Mouse (Mus musculus) olfactory bulb, adult 2 months (tissue): ENCODE results near the gene Osgin1. TPM values are rescaled to one million over a fixed set of nuclear protein-coding genes. Genes with fewer than 3 reads are reported as not detected.

Experiments used
- H3K27ac ChIP-seq: fragments of 200-500 bp; 2 replicates; pipeline ENCODE4 v1.5.1; 2012; ENCODE audit warnings: low read depth, low read length; ENCODE audit not compliant: insufficient read depth
- H3K4me1 ChIP-seq: fragments of 200-500 bp; 2 replicates; pipeline ENCODE4 v1.6.1; 2012; ENCODE audit warnings: low read length; ENCODE audit not compliant: control insufficient read depth, insufficient read depth
- H3K4me3 ChIP-seq: fragments of 200-500 bp; 2 replicates; pipeline ENCODE4 v1.5.1; 2012; ENCODE audit warnings: mild to moderate bottlenecking, low read depth, low read length, moderate library complexity; ENCODE audit not compliant: insufficient read depth
- CTCF ChIP-seq: fragments of 200-500 bp; IDR thresholded peaks from 2 replicates; pipeline ENCODE4 v1.5.1; 2012; ENCODE audit warnings: low read depth, mild to moderate bottlenecking, low read length, moderate library complexity; ENCODE audit not compliant: insufficient read depth
- POLR2A ChIP-seq: fragments of 200-500 bp; IDR thresholded peaks from 2 replicates; pipeline ENCODE4 v1.6.1; 2012; ENCODE audit warnings: mild to moderate bottlenecking, low read depth, low read length, moderate library complexity; ENCODE audit not compliant: insufficient read depth
- WGBS: fragments of 180-500 bp; shearing (Covaris S2); methylation state at CpG from one replicate; pipeline ENCODE4 v1.1.7; 2018; 5-methylcytosine and 5-hydroxymethylcytosine counted together
- polyA plus RNA-seq: library from polyadenylated mRNA; stranded (reverse); fragments of >200 nt; gene quantifications from 2 replicates; pipeline ENCODE4 v1.2.4, GENCODE M21; 2012; ENCODE audit warnings: low replicate concordance; ENCODE audit not compliant: missing spikeins, insufficient read depth, insufficient read length

Gene Osgin1
- polyA plus RNA-seq, 1 experiment = not detected

DNA sequence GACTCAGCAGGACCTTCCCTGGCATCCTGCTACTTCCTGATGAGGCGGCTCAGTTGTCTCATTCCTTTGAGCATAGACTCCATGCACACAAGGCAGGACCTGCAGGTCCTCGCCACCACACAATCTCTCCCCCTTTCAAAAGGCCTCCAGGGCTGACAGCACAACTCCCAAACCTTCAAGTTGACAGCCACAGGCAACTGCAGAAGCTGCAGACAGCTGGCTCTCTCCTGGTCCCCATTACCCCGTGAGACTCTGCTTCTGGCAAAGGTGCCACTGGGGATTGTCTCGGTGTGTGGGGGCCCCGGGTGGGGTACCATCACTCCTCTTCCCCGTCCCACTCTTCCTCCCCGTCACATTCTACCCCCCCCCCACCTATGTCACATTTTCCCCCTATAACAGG, 13.6 kb upstream of the Osgin1 start:
- Histone ChIP-seq H3K27ac (no peak overlapping the region), H3K4me3 (no peak overlapping the region), H3K4me1 (peaks cover 40% of the 10 kb centered on the region)
- TF ChIP-seq POLR2A (no peak), CTCF (no peak)
- WGBS = 84% methylated on average over 7 of the region's 7 CpGs

DNA sequence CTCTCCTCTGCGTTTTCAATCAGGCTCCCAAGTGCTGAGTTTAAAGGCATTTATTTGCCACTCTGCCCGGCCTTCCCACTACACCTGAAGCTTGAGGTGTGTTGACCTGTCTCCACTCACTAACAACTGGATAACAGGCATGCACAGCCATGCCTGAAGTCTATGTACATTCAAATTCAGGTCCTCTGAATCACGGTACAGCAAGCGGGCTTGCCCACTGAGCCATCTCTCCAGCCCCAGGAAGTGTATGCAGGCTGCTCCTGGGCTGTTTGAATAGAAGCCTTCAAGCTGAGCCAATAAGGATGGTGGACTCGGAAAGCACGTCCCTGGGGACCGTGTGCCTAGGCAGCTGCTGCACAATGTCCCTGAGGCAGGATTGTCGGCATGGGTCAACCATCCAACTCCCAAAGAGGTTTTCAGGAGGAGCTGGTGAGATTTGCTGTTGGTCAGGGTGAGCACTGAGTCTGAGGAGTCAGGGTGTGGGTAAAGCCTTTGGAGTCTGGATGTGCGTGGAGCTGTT, 12.3 kb upstream of the Osgin1 start:
- Histone ChIP-seq H3K4me3 (no peak overlapping the region), H3K27ac (no peak overlapping the region), H3K4me1 (peaks cover 37% of the 10 kb centered on the region)
- TF ChIP-seq CTCF (no peak), POLR2A (no peak)
- 53% methylated on average over 9 of the region's 9 CpGs for WGBS

DNA sequence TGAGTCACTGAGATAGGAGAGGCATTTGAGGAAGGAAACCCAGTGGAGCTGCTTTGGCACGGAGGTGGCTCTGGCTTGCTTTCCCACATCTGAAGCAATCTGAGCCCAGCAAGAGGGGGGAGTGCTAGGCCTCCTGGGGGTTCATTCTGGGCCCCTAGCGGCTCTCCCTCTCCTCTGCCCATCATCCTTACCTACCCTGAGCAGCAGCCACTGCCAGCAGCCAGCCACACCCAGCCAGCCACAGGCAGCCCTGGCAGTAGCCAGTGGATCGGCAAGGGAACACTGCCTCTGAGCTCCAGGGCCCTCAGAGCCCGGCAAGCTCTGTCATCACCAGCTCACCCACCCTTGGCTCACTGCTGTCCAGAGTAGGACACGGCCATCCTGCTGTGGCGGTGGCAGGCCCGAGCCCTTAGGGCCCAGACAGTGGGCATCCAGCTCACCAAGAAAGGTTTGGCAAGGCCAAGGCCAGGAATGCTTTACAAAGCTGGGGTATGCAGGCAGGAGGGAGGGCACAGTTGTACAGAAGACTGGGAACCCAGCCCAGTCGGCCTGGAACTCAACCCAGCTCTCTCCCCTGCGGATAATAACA, 11.7 kb upstream of the Osgin1 start:
- no peak overlapping the region for H3K27ac ChIP-seq
- 48% methylated on average over 9 of the region's 9 CpGs for WGBS

DNA sequence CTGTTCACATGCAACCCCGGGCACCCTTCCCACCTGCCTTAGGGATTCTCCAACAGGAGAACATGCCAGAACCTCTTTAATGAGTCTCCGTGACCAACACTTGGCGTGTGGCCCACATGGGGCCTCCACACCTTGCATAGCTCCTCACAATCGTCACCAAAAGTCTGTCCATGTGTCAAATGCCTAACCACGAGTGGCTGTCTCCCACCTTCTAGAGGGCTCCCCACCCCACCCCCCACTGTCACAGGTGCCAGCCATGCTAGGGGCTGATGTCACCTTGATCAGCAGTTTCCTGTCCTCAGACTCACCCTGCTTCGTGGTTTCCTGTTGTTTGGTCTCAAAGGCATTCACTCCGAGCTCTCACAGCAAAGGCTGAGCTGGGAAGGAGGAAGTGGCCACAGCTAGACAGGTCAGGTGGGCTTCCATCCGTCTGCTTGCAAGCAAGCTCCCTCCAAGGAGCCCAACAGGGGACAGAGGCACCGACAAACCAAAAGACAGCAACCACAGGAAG, 10.2 kb upstream of the Osgin1 start:
- H3K4me3 ChIP-seq = no peak overlapping the region
- TF ChIP-seq POLR2A (no peak), CTCF (no peak)
- H3K27ac ChIP-seq = no peak overlapping the region
- 71% methylated on average over 9 of the region's 9 CpGs for WGBS
- H3K4me1 ChIP-seq = peaks cover 40% of the 10 kb centered on the region

More for the DNA sequence above, 11.7 kb upstream of the Osgin1 start:
- Histone ChIP-seq H3K4me1 (peaks cover 33% of the 10 kb centered on the region), H3K4me3 (no peak overlapping the region)
- TF ChIP-seq POLR2A (no peak), CTCF (no peak)

DNA sequence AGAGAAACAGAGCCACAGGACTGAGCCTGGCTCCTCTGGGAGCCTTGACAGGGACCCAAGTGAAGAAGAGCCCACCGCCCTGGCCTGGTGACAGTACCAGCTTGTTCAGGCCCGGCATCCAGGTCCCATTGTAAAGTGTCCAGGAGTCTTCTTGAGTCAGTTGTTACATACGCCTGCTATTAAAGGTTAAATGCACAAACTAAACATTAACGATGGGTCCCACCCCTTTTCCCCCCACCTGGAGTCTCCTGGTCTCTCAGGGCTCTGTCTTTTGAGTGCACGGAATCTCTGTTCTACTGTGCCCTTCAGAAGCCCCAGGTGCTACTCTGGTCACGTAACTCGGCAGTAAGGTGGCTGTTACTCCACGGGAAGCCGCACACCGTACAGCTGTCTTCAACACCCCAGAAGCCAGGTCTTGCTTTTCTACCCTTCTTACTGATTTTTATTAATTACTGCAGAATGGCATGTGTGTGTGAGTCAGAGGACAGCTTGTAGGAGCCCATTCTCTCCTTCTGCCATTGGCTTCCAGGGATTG, 9.7 kb upstream of the Osgin1 start:
- H3K4me1 ChIP-seq = peaks cover 40% of the 10 kb centered on the region
- H3K27ac ChIP-seq = no peak overlapping the region
- TF ChIP-seq CTCF (no peak), POLR2A (no peak)
- H3K4me3 ChIP-seq = no peak overlapping the region
- 92% methylated on average over 10 of the region's 10 CpGs for WGBS

DNA sequence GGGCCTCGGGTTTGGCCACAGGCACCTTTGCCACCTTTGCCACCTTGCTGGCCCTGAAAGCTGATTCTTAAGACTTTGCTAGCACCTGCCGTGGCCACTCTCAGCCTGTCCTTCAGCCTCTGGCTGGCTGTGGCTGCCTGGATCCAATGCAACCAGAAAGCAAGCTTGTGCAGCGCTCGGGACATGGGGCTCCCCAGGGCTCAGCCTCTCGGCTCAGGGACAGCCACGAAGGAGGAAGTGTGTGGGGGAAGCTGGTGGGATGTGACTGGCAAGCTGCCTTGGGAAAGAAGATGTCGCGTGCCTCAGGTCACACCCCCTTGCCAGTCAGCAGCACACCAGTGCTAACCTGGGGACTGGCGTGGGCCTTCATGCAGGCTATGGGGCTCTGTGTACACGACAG, 9.2 kb upstream of the Osgin1 start:
- H3K4me1 ChIP-seq = peaks cover 40% of the 10 kb centered on the region
- TF ChIP-seq CTCF = no peak
- TF ChIP-seq POLR2A = no peak
- no peak overlapping the region for H3K4me3 ChIP-seq
- H3K27ac ChIP-seq = no peak overlapping the region
- 80% methylated on average over 10 of the region's 10 CpGs for whole genome bisulfite sequencing

DNA sequence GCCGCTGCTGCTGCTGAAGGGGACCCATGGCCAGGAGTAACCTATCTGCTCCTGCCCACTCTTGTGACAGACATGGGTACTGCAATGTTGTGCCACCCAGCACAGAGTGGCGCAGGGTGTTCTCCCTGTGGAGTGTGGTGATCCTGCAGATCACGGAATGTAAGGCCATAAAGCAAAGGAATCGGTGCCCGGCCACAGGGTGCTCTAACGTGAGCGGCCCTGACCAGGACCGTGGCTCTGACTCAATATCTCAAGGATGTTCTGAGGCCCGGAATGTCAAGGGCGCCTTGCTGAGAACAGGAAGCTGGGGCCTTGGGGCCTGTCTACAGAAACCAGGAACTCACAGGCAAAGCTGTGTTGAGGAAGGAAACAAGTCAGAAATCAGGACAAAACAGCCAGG, 8.4 kb upstream of the Osgin1 start:
- H3K27ac ChIP-seq = no peak overlapping the region
- WGBS = 93% methylated on average over 10 of the region's 10 CpGs
- peaks cover 40% of the 10 kb centered on the region for H3K4me1 ChIP-seq
- H3K4me3 ChIP-seq = no peak overlapping the region
- TF ChIP-seq POLR2A (no peak), CTCF (no peak)

DNA sequence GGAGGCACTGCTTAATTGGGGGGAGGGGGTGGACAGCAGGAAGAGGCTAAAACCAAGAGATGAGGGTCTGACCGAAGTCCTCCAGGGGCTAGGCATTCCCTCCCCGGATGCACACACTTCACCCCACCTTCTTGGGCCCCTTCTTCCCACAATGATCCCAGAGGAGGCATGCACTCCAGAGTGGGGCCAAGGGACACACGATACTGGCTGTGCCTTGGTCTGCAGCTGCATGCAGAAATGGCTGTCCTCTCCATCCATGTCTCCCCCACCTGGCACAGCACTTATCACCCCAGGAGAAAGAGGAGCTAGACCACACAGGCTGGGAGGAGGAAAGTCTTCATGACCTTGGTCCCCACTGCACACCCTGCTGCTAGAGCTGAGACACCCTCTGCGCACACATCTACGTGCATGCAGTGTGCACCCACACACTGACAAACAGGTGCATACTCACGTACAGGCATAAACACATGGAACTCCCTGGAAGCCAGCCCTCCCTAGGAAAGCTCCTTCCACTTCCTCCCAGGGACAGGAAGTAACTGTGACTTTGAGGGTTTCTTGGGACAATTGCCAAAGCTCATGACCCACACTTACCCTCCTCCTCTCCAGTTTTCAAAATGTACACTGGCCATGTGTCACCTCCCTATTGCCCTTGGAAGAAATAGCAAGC, 7.7 kb upstream of the Osgin1 start:
- WGBS = 70% methylated on average over 6 of the region's 6 CpGs
- H3K4me1 ChIP-seq = peaks cover 40% of the 10 kb centered on the region
- H3K27ac ChIP-seq = no peak overlapping the region
- no peak overlapping the region for H3K4me3 ChIP-seq
- TF ChIP-seq CTCF (no peak), POLR2A (no peak)

DNA sequence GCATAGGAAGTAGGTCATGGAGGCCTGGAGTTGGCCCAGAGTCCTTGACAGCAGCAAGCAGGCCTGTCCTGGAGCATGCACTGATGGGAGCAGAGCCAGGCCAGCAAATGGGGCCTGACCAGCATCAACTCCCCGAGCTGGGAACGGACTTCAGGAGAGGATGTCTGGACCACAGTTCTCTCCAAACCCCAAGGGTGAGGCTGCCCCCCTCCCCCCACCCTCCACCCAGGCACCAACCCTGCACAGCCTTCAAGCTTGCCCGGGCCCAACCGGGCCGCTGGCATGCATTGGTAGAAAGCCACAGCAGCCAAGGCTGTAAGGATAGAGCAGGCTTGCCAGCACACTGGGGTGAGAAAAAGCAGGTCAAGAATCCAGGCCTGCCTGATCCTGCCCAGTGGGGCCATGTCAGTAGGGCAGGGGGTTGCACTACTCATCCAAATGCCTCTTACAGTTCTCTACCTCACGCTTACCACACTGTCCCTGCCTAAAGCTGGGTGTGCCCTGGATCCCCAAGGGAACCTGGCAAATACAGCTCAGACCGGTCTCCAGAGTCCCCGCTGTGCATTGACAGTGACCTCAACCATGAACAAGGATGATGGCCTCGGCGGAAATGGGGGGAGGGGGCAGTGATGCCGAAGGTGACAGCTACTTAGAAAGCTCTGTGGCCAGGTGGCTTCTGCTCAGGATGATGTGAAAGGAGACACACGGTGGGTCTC, 6.1 kb upstream of the Osgin1 start:
- 78% methylated on average over 12 of the region's 12 CpGs for WGBS

More for the DNA sequence above, 6.1 kb upstream of the Osgin1 start:
- Histone ChIP-seq H3K27ac (no peak overlapping the region), H3K4me3 (no peak overlapping the region), H3K4me1 (peaks cover 24% of the 10 kb centered on the region)
- no peak for TF ChIP-seq CTCF
- no peak for TF ChIP-seq POLR2A
